Mouse (Mus musculus) hematopoietic stem cell, adult 5-6 weeks (primary cell): ENCODE data around the gene Adamts6. TPM values are rescaled to one million over a fixed set of nuclear protein-coding genes. Genes with fewer than 3 reads are reported as not detected.

ENCODE experiments used
- ATAC-seq, 2 experiments: fragments of 125-278 bp in 1 of 2; replicated peaks in 1 of 2; 2 replicates each; pipeline ENCODE4 v1.8.0; 2016 to 2017; ENCODE audit warnings: inconsistent platforms in 2 of 2, mild to moderate bottlenecking in 2 of 2, moderate number of reproducible peaks in 2 of 2, low read depth in 1 of 2, moderate TSS enrichment in 1 of 2; ENCODE audit not compliant: low FRiP score in 2 of 2, poor library complexity in 2 of 2, severe bottlenecking in 2 of 2, insufficient read depth in 1 of 2, low TSS enrichment in 1 of 2
- total RNA-seq: library from RNA; stranded (forward); fragments of 172-1452, 232-1000 nt; gene quantifications from 2 replicates; pipeline ENCODE4 v1.2.3, GENCODE M21; 2017

Gene Adamts6
- total RNA-seq, 1 experiment from 2014 or later: 7.8 TPM

- no peak for ATAC-seq
Observed at GRCm38 (mm10) chr13:104446974-104447373, 159.3 kb downstream of the Adamts6 start.

GRCm38 (mm10) chr13:104447470-104447869, 159.8 kb downstream of the Adamts6 start:
- ATAC-seq: no peak

- ATAC-seq: no peak
Observed at GRCm38 (mm10) chr13:104448349-104448748, 160.7 kb downstream of the Adamts6 start.

- ATAC-seq: no peak
Observed at GRCm38 (mm10) chr13:104453271-104453974, 165.8 kb downstream of the Adamts6 start.

- ATAC-seq: no peak
Observed at GRCm38 (mm10) chr13:104460287-104460686, 172.7 kb downstream of the Adamts6 start.

GRCm38 (mm10) chr13:104468061-104468460, 180.4 kb downstream of the Adamts6 start:
- ATAC-seq: no peak

- no peak for ATAC-seq
Observed at GRCm38 (mm10) chr13:104476285-104476956, 188.8 kb downstream of the Adamts6 start.

- ATAC-seq: no peak
Observed at GRCm38 (mm10) chr13:104482426-104483089, 194.9 kb downstream of the Adamts6 start.

- ATAC-seq: no peak
Observed at GRCm38 (mm10) chr13:104483111-104483722, 195.6 kb downstream of the Adamts6 start.

GRCm38 (mm10) chr13:104491046-104491811, 203.6 kb downstream of the Adamts6 start:
- no peak for ATAC-seq

GRCm38 (mm10) chr13:104493466-104493993, 205.9 kb downstream of the Adamts6 start:
- ATAC-seq: no peak

- no peak for ATAC-seq
Observed at GRCm38 (mm10) chr13:104494200-104494873, 206.7 kb downstream of the Adamts6 start.

- ATAC-seq: no peak
Observed at GRCm38 (mm10) chr13:104497592-104497991, 210.0 kb downstream of the Adamts6 start.

- no peak for ATAC-seq
Observed at GRCm38 (mm10) chr13:104498669-104499068, 211.0 kb downstream of the Adamts6 start.

GRCm38 (mm10) chr13:104499116-104500040, 211.7 kb downstream of the Adamts6 start:
- ATAC-seq: no peak

GRCm38 (mm10) chr13:104502406-104502805, 214.8 kb downstream of the Adamts6 start:
- ATAC-seq: no peak
